Mouse (Mus musculus) forebrain, embryonic 13.5 days (tissue): Measurements from ENCODE around the gene Asb16. TPM values are rescaled to one million over a fixed set of nuclear protein-coding genes. Genes with fewer than 3 reads are reported as not detected.
"Not testable (repeated sequence)": the region's sequence is repeated elsewhere in the genome, so short reads cannot be mapped to it uniquely, and the experiment has no call there.

Source experiments
- ATAC-seq: fragments of 200-750 bp; cut with Nextera tagmentation; 2 replicates; pipeline ENCODE4 v1.8.0; 2017
- H3K27ac ChIP-seq: fragments of 300-500 bp; sonication (generic); 2 replicates; pipeline ENCODE4 v1.5.1; 2015; ENCODE audit warnings: inconsistent platforms, mild to moderate bottlenecking, moderate library complexity
- H3K27me3 ChIP-seq: fragments of 300-500 bp; sonication (generic); 2 replicates; pipeline ENCODE4 v1.6.1; 2015; ENCODE audit warnings: mild to moderate bottlenecking, inconsistent platforms
- H3K36me3 ChIP-seq: fragments of 300-500 bp; sonication (generic); 2 replicates; pipeline ENCODE4 v1.6.1; 2015; ENCODE audit warnings: mild to moderate bottlenecking, inconsistent platforms; ENCODE audit not compliant: poor library complexity, severe bottlenecking
- H3K4me1 ChIP-seq: fragments of 300-500 bp; sonication (generic); 2 replicates; pipeline ENCODE4 v1.6.1; 2015; ENCODE audit warnings: inconsistent platforms
- H3K4me2 ChIP-seq: fragments of 300-500 bp; sonication (generic); 2 replicates; pipeline ENCODE4 v1.6.1; 2015; ENCODE audit warnings: inconsistent platforms, mild to moderate bottlenecking, moderate library complexity
- H3K4me3 ChIP-seq: fragments of 300-500 bp; sonication (generic); 2 replicates; pipeline ENCODE4 v1.5.1; 2015; ENCODE audit warnings: mild to moderate bottlenecking, inconsistent platforms
- H3K9ac ChIP-seq: fragments of 300-500 bp; sonication (generic); 2 replicates; pipeline ENCODE4 v1.6.1; 2015; ENCODE audit warnings: mild to moderate bottlenecking, inconsistent platforms
- H3K9me3 ChIP-seq: fragments of 300-500 bp; sonication (generic); replicated peaks from 2 replicates; pipeline ENCODE4 v1.6.1; 2016; ENCODE audit warnings: inconsistent platforms
- WGBS: fragments of 180-500 bp; shearing (Covaris S2); methylation state at CpG from one replicate; pipeline ENCODE4 v1.1.7; 2015; 5-methylcytosine and 5-hydroxymethylcytosine counted together
- polyA plus RNA-seq: library from polyadenylated mRNA; unstranded; fragments of >200 nt; fragmentation: Nextera tagmentation; extraction: Ambion mirVana; gene quantifications from 2 replicates; pipeline ENCODE4 v1.2.1, GENCODE M21; 2015

Gene Asb16
- polyA plus RNA-seq, 1 experiment from 2014 or later = not detected

DNA sequence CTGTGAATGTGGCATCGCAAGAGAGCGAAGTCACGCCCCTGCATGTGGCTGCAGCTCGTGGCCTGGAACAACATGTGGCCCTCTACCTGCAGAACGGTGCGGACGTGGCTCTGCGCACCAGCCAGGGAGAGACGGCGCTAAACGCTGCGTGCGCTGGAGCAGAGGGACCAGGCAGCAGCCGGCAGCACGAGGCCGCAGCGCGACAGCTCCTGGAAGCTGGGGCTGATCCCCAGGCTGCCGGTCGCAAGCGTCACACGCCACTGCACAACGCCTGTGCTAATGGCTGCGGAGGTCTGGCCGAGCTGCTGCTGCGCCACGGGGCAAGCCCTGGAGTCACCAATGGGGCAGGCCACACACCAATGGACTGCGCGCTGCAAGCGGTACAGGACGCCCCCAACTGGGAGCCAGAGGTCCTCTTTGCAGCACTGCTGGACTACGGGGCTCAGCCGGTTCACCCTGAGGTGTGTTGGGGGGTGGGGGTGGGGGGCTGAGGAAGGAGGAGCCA lies 7.9 kb downstream of the Asb16 start:
- H3K4me1 ChIP-seq = peaks cover 9% of the 10 kb centered on the region
- H3K9me3 ChIP-seq = no peaks in the 10 kb centered on the region
- peaks cover 20% of the 10 kb centered on the region for H3K27me3 ChIP-seq
- peak; percentile 36; the same call in 1 of the 2 replicates for ATAC-seq
- no peaks in the 10 kb centered on the region for H3K36me3 ChIP-seq
- H3K4me2 ChIP-seq = peak overlapping the region; percentile 73
- no peak overlapping the region for H3K27ac ChIP-seq
- H3K4me3 ChIP-seq = peak overlapping the region; percentile 37
- H3K9ac ChIP-seq = peak overlapping the region; percentile 62
- WGBS = 1% methylated on average over 33 of the region's 33 CpGs

DNA sequence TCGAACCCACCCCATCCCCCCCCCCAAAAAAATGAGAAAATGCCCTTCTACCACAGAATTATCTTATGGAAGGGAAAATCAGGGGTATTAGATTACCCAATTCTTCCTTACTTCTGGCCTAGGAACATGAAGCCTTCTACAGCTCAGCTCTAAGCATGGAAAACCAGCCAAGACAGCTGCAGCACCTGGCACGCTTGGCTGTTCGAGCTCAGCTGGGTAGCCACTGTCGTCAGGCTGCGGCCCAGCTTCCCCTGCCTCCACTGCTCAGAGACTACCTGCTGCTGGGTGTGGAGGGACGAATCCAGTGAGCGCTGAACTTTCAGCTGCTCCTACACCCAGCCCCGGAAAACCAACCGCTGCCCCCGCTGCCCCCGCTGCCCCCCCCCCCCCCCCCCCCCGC lies 9.2 kb downstream of the Asb16 start:
- peaks cover 9% of the 10 kb centered on the region for H3K4me1 ChIP-seq

DNA sequence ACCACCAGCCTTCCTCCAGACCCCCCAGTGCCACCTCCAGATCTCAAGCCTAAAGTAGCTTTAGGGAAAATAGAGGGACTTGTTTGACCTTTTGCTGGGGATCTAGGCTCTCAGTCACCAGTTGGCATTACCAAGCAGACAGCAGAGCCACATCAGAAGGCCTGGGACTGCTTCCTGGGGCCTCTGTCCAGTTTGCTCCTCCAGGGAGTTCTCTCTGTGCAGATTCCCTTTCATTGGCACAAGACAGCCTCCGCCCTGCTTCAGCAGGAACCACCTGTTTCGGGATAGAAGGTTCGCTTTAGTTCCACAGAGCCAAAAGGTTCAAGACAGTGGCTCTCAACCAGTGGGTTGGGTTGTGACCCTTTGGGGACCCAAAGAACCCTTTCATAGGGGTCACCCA lies 11.1 kb downstream of the Asb16 start:
- H3K9me3 ChIP-seq = no peaks in the 10 kb centered on the region
- H3K4me1 ChIP-seq = peaks cover 9% of the 10 kb centered on the region
- ATAC-seq = no peak
- no peaks in the 10 kb centered on the region for H3K36me3 ChIP-seq
- H3K27me3 ChIP-seq = peaks cover 20% of the 10 kb centered on the region
- WGBS = 90% methylated on average over 3 of the region's 3 CpGs
- no peak overlapping the region for H3K4me3 ChIP-seq
- H3K4me2 ChIP-seq = no peak overlapping the region
- H3K9ac ChIP-seq = no peak overlapping the region
- no peak overlapping the region for H3K27ac ChIP-seq

More for the DNA sequence above, 9.2 kb downstream of the Asb16 start:
- H3K27me3 ChIP-seq = peaks cover 20% of the 10 kb centered on the region
- no peak overlapping the region for H3K4me2 ChIP-seq
- no peak for ATAC-seq
- H3K9me3 ChIP-seq = no peaks in the 10 kb centered on the region
- no peak overlapping the region for H3K4me3 ChIP-seq
- no peak overlapping the region for H3K27ac ChIP-seq
- no peak overlapping the region for H3K9ac ChIP-seq
- no peaks in the 10 kb centered on the region for H3K36me3 ChIP-seq
- 59% methylated on average over 9 of the region's 12 CpGs for WGBS

DNA sequence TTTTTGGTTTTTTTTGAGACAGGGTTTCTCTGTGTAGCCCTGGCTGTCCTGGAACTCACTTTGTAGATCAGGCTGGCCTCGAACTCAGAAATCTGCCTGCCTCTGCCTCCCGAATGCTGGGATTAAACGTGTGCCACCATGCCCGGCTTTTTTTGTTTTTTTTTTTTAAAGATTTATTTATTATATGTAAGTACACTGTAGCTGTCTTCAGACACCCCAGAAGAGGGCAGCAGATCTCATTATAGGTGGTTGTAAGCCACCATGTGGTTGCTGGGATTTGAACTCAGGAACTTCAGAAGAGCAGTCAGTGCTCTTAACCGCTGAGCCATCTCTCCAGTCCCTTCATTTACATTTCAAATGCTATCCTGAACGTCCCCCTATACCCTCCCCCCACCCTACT lies 11.7 kb downstream of the Asb16 start:
- not testable (repeated sequence) for ATAC-seq, H3K4me3 ChIP-seq, H3K4me2 ChIP-seq, H3K9ac ChIP-seq, H3K27ac ChIP-seq, H3K36me3 ChIP-seq, H3K4me1 ChIP-seq, H3K9me3 ChIP-seq
- peaks cover 17% of the 10 kb centered on the region for H3K27me3 ChIP-seq
- 74% methylated on average over 6 of the region's 6 CpGs for WGBS

DNA sequence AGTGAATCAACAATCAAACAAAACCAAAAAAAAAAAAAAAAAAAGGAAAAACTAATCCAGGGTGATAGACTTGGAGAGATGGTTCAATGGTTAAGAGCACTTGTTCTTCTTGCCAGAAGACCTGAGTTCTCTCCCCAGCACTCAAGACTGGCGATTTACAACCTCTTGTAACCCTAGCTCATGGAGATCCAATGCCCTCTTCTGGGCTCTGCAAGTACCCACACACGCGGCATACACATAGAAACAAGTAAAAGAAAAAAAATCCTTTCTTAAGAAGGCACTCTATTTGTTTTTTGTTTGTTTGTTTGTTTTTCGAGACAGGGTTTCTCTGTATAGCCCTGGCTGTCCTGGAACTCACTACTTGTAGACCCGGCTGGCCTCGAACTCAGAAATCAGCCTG lies 15.4 kb downstream of the Asb16 start:
- no peak overlapping the region for H3K9ac ChIP-seq

DNA sequence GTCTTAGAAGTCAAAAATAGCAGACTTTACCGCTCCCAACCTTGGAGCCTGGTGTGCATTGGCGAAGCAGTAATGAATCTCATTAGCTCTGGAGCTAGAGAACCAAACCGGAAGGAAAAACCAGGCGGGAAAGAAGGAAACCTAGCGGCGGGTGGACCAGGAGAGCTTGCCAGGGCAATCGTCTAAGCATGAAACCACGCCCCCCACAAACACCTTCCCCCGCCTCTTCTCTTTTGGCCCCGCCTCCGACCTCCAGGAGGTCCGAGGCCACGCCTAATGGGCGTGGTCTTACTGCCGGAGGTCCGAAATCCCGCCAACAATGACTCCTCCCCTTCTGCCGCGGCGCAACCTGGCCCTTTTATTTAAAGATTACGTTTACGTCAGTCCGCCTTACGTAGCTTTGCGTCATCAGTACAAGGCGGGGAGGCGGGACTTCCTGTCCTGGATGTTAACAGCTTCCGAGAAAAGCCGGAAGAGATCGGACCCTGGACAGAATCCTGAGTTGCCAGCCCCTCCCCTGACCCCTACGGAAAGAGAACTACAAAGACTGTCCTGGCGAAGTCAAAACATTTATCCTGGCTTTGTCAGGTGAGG lies 16.1 kb downstream of the Asb16 start, which contains the start of gene Tmub2:
TSS of gene Tmub2 (plus strand) at position 431 of the 594 bp plus-strand sequence.
- Histone ChIP-seq H3K36me3 (peaks cover 22% of the 10 kb centered on the region), H3K9me3 (no peaks in the 10 kb centered on the region), H3K4me3 (peak within 1 kb of the TSS; percentile 73), H3K4me1 (peaks cover 17% of the 10 kb centered on the region), H3K27ac (peak within 1 kb of the TSS; percentile 62), H3K4me2 (peak within 1 kb of the TSS; percentile 86), H3K27me3 (no peaks in the 10 kb centered on the region), H3K9ac (peak within 1 kb of the TSS; percentile 83)
- peak; percentile 91 for ATAC-seq
- under 1% methylated on average over 32 of the region's 32 CpGs for WGBS

More for the DNA sequence above, 15.4 kb downstream of the Asb16 start:
- peaks cover 17% of the 10 kb centered on the region for H3K4me1 ChIP-seq
- H3K9me3 ChIP-seq = no peaks in the 10 kb centered on the region
- H3K27me3 ChIP-seq = no peaks in the 10 kb centered on the region
- peak overlapping the region; percentile 73 for H3K4me3 ChIP-seq
- 85% methylated on average over 6 of the region's 6 CpGs for WGBS
- ATAC-seq = no peak
- H3K36me3 ChIP-seq = peaks cover 18% of the 10 kb centered on the region
- peak overlapping the region; percentile 86 for H3K4me2 ChIP-seq
- peak overlapping the region; percentile 62 for H3K27ac ChIP-seq

DNA sequence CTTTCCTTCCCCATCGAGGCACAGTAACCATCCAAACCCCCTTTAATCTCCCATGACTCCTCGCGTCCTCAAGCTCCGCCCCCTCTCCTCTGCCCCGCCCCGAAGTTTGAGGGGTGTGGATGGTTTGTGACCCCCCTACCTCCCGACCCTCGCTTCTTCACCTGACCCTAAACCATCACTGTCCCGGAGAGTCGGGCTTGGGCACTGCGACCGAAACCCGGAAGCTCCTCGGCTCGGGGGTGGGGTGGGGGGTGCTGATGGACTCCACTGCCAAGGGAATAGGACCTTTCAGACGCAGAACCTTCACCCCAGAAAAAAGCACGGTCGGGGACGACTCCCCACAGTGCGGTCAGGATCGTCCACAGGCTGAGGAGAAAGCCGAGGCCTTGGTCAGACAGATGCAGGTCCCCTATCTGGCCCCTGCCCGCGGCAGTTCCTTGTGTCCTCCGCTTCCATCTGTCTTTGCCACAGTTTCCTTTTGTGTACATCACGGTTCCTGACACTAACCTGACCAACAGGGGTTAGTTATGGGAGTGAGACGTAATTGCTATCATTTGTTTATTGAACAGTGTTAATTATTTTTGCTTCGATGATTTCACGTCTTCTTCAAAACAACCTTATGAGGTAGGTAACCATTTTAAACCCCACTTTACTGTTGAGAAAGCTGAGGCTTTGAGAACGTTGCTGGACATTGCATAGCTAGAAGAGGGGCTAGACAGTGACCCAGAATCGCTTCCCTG lies 16.7 kb downstream of the Asb16 start:
- Histone ChIP-seq H3K4me3 (peak overlapping the region; percentile 73), H3K9me3 (no peaks in the 10 kb centered on the region), H3K9ac (peak overlapping the region; percentile 83), H3K27ac (peak overlapping the region; percentile 62), H3K4me1 (peaks cover 17% of the 10 kb centered on the region), H3K36me3 (peaks cover 29% of the 10 kb centered on the region), H3K27me3 (no peaks in the 10 kb centered on the region), H3K4me2 (peak overlapping the region; percentile 86)
- ATAC-seq = peak; percentile 67
- WGBS = 6% methylated on average over 31 of the region's 31 CpGs

DNA sequence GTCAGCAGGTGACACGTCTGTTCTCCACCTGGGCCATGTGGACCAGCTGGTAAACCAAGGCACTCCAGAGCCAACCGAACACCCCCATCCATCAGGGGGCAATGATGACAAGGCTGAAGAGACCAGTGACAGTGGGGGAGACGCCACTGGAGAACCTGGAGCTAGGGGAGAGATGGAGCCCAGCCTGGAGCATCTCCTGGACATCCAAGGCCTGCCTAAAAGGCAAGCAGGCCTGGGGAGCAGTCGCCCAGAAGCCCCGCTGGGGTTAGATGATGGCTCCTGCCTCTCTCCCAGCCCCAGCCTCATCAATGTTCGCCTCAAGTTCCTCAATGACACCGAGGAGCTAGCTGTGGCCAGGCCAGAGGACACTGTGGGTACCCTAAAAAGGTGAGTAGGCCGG lies 18.9 kb downstream of the Asb16 start:
- peaks cover 51% of the 10 kb centered on the region for H3K36me3 ChIP-seq
- H3K9me3 ChIP-seq = no peaks in the 10 kb centered on the region
- 91% methylated on average over 8 of the region's 8 CpGs for WGBS
- H3K4me2 ChIP-seq = no peak overlapping the region
- 0 out of 2 replicates have a peak overlapping the region, but pooled peaks have one; percentile 3 for H3K4me3 ChIP-seq
- no peaks in the 10 kb centered on the region for H3K27me3 ChIP-seq
- no peak overlapping the region for H3K27ac ChIP-seq
- H3K4me1 ChIP-seq = peaks cover 17% of the 10 kb centered on the region
- H3K9ac ChIP-seq = no peak overlapping the region; the same call in 1 of the 2 replicates
- ATAC-seq = no peak

DNA sequence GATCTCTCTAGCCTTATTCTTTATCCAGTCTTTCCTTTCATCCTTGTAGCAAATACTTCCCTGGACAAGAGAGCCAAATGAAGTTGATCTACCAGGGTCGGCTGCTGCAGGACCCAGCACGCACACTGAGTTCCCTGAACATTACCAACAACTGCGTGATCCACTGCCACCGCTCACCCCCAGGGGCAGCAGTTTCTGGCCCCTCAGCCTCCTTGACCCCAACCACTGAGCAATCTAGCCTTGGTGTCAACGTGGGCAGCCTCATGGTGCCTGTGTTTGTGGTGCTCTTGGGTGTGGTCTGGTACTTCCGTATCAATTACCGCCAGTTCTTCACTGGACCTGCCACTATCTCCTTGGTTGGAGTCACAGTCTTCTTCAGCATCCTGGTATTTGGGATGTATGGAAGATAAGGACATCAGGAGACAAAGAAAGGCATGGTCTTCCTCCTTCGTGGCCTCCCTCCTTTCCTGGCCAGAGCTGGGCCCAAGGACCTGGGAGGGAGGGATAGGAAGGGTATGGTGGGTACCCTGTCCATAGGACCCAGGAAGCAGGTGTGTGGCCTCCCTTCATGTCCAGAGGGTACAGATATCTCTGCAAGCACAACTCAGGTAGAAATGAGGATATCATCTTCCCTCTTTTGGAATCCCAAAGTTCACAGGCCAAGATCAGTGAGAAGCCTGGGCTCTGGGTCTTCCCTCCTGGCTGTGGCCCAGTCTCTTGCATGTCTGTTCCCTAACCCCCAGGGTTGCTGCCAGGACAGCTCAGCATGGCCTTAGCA lies 19.7 kb downstream of the Asb16 start:
- 91% methylated on average over 8 of the region's 8 CpGs for WGBS
- Histone ChIP-seq H3K9me3 (no peaks in the 10 kb centered on the region), H3K4me3 (no peak overlapping the region), H3K4me1 (peaks cover 17% of the 10 kb centered on the region), H3K27ac (no peak overlapping the region), H3K27me3 (no peaks in the 10 kb centered on the region), H3K4me2 (no peak overlapping the region), H3K9ac (no peak overlapping the region), H3K36me3 (peaks cover 59% of the 10 kb centered on the region)
- ATAC-seq = no peak

DNA sequence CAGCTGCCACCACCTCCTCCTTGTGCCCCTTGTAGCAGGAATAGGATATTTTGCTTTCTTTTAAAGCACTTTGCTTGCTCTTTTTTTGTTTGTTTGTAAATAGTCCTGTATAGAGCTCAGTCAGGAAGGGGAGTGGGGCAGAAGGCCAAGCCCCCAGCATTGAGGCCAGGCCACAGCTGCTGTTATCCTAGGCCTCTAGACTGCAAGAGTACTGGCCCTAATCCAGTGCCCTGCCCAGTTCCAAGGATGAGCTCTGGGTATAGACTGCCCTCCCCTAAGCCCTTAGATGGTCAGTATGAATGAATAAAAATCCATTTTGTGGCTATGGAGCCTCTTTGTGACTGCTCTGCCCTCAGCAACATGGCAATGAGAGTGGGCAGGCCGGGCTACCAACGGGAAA lies 20.4 kb downstream of the Asb16 start:
- ATAC-seq = no peak
- Histone ChIP-seq H3K27ac (no peak overlapping the region), H3K27me3 (no peaks in the 10 kb centered on the region), H3K9me3 (no peaks in the 10 kb centered on the region), H3K9ac (no peak overlapping the region), H3K4me1 (peaks cover 17% of the 10 kb centered on the region), H3K4me2 (no peak overlapping the region), H3K36me3 (peaks cover 66% of the 10 kb centered on the region), H3K4me3 (no peak overlapping the region)
- WGBS = 84% methylated on average over 2 of the region's 2 CpGs

DNA sequence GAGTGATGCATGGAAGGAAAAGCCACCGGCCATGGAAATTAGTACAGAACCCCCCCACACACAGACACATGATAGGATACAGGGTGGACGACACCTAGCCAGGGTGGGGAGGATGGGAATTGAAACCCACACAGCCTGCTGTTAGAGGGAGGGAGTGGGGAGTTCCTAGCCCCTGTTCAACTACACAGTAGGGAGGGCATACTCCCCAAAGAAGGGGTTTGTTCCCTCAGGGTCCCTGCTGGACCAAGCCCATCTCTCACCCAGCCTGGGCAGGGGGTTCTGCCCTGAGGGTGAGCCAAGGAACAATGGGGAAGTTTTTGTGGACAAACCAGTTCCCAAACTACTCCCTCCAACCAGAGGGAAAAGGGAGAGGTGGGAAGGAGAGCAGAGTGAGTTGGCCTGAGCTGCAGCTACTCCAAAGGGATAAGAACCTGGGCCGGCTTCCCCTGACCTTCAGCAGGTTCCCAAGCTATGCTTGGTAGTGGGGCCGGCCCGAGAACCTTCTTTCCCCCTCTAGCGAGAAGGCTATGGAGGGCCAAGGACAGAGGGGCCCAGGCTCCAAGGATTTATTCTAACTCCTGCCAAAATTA lies 21.1 kb downstream of the Asb16 start:
- peaks cover 72% of the 10 kb centered on the region for H3K36me3 ChIP-seq
- no peak overlapping the region for H3K27ac ChIP-seq

More for the DNA sequence above, 21.1 kb downstream of the Asb16 start:
- Histone ChIP-seq H3K9me3 (no peaks in the 10 kb centered on the region), H3K4me2 (no peak overlapping the region), H3K4me1 (peaks cover 24% of the 10 kb centered on the region), H3K4me3 (no peak overlapping the region), H3K9ac (no peak overlapping the region), H3K27me3 (no peaks in the 10 kb centered on the region)
- no peak for ATAC-seq
- WGBS = 52% methylated on average over 6 of the region's 6 CpGs
